Mouse (Mus musculus): ENCODE measurements at regions not wholly inside any gene's neighbourhood (a gene's known extent, or its start where the extent isn't known, plus 50 kb on each side); places are given as distances from the start of the nearest gene placed in this dataset.

DNA sequence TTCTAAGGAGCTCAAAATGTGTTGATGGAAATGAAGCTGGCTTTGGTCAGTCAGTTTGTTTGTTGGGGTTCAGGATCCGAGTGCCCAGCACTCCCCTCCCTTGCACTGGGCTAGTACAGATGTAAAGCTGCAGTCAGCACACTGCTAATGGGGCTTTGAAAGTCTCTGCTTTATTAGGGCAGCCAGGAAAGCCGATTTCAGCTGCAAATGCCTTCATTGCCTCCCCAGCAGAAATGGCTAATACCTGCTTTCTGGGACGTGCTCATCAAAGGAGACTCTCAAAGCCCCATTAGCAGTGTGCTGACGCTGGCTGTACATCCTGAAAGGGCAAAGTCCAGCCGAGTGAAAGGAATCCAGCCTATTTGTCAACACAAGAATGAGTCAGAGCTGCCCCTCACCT is 55.2 kb upstream of the Cadm1 start:
- TF ChIP-seq CTCF (IDR thresholded peaks at IDR 0.05) (no peak), POLR2A (IDR thresholded peaks at IDR 0.05; ENCODE audit: insufficient read depth, low read depth, low read length) (no peak), EP300 (IDR thresholded peaks at IDR 0.05; ENCODE audit: insufficient read depth, low read depth, low read length) (no peak)

Measured in heart, adult 2 months (tissue).